Mouse (Mus musculus) lung, postnatal 4 days (tissue): ENCODE measurements at regions not wholly inside any gene's neighbourhood (a gene's known extent, or its start where the extent isn't known, plus 50 kb on each side); places are given as distances from the start of the nearest gene placed in this dataset.

Experiments
- DNase-seq, 2 experiments: peaks; one replicate each; pipeline ENCODE4 v3.0.0; 2021

DNA sequence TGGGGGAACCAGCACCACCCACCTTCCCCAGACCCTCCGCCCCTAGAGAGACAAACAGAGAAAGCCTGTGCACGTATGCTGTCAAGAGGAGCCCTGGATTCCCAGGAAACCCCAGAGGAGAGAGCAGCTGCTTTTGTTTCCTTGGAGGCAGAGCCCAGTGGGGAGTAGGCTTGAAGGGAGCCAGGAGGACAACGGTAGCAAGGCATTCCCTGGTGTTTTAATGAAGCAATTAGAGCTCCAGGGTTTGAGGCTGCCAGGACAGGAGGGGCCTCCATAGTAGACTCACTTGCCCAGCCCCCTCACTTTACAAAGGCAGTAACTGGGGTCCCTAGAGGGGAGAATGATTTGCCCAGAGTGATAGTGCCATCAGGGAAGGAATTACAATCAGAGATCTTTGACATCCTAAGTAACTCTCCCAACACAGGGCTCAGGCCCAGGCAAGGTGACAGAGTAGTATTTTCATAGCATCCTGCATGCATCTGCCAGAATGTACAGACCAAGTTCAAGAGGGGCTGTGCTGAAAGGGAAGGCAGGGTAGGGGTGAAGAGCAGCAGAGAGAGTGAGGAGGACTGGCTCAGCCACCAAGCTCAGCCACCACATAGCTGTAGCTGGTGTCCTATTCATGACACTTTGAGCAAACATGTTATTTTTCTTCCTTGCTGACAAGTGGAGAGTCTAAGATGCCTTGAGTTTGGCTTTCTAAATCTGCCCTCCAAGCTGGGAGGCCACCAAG, 389.0 kb downstream of the Nedd1 start:
- DNase-seq: no peak

DNA sequence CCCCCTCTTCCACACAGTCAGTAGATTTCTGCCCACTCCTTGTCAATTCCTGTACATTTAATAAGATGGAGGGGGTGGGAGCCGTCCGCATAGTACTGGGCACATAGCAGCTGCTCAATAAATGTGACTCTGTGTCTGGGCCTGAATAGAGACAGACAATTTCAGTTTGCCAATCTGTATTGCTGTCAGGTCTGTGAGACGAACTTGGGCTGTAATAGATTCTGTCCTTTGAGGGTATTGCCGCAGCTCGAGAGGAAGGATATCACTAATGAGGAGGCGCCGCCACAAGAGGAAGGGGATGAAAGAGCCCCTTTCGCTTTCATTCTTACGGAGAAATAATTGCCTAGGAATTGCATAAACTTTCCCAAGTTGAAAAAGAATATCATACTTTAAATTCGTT, 392.1 kb downstream of the Nedd1 start:
- DNase-seq: no peak

DNA sequence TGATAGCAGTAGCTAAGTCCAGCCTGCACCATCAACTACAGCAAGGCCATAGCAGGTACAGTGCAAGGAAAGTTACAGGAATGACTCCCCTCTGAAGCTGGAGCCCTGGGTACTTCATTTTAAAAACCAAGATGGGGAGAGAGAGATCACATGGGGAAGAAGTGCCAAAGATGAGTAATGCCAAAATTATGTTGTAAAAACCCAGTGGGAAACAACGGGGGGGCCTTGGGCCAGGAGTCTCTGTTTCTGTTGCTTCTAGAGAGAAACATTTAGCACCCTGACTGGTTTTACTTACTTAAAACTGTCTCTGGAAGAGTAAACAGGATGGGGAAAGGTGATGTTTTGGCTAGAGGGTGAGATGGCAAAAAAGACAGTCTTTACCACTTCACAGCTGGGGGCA, 392.6 kb downstream of the Nedd1 start:
- DNase-seq: no peak

DNA sequence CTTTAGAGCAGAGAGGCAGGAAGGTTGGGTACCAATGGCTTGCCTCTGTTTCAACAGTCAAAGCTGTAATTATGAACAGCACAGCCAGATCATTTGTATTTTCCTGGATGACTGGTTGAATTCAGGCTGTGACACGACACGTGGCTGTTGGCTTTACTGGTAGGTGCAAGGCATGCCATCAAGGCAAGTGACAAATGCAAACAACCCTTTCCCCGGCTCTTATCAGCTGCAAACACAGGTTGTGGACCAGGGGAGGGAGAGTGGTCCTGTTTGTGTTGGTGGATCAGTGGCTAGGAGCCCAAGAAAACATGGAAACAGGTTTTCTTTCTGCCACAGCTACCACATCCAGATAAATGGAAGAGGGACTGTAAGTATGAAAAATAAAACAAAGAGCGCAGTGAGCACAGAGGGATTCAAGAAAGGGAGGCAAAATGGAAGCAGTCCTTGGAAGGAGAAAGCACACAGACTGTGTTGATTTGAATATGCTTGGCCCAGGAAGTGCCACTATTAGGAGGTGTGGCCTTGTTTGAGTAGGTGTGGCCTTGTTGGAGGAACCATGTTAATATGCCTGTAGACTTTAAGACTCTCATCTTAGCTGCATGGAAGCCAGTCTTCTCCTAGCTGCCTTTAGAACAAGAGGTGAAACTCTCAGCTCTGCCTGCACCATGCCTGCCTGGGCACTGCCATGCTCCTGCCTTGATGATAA, 396.8 kb downstream of the Nedd1 start:
- DNase-seq: no peak

DNA sequence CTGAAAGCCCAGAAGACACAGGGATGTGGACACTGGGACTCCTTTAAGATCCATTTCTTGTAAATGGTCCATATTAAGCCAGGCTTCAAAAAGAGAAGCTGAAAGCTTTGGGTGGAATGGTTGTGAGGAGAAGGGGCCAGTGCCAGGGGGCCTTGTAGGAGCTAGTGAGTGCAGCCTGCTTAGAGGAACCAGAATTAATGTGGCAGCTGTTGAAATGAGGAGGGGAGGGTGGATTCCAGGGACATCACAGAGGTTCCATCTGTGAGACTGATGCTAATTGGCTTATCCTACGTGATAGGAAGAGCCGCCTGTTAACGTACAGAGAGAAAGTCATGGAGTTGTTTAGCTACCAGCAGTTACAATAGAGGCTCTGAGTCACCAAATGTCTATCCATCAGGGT, 407.6 kb downstream of the Nedd1 start:
- DNase-seq: no peak

DNA sequence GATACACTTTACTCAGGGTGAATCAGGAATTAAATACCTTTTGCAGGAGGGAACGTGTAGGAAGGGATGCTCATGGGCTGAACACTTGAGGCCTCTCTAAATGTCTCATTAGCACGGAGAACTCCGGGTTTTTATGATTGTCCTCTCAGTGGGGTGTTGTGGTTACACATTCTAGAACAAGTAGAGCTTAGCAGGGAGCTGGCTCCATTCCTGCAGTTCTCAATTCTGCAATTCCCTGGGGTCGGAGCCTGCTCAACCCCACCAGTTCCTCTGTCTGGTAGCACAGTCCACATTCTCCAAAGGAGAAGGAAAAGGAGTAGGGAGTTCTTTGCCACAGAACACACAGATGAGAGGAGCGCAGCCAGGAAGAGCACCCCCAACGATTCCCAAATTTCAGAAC, 409.9 kb downstream of the Nedd1 start:
- no peak for DNase-seq

DNA sequence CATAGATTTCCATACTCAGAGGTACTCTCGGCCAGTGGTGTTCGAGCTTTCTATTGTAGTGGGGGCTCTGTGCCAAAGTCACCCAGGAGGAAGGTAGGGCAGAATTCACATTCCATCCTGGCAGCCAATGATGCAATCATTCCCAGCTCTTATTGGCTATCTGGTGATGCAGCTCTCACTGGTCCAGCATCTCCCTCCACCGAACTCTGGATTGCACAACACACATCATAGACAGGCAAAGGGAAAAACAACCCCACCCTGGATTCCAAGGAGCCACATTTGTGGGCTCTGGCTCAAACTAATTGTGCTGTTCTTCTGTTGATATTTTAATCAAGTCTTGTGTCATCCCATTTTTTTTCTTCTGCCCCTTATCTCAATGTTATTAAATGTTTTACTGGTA, 413.6 kb downstream of the Nedd1 start:
- DNase-seq: no peak

DNA sequence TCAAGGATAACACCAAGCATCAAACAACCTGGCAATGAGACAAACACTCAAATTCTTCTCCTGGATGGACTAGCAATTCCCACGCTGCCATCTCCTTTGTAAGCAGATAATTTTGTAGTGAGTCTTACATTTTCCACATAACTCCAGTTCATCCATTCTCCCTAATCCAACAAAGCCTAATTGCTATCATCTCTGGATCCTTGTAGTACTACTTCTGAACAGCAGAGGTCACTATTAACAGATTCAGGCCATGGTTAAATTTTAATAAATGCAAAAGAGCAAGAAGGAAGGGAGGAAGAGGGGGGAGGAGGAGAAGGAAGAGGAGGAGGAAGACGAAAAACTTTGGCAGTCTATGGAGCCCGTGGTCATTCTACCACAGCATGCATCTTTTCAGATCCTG, 414.4 kb downstream of the Nedd1 start:
- no peak for DNase-seq

DNA sequence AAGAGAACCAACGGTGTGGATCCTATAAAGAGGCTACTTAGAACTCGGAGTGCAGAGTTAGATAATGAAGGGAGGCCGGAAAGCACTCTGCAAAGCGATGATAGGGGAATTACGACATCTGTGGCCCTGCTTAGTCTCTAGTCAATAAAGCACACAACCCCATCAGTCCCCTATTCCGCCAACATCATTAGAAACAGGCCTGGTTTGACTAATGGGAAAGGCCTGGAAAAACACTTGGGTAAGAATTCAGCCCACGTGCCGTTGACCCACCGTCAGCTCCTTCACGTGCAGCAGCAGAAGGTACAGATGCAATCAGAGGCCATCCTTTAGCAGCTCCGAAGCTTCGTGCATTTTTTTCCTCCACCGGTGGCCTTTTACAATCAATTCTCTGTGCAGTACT, 423.5 kb downstream of the Nedd1 start:
- no peak for DNase-seq

DNA sequence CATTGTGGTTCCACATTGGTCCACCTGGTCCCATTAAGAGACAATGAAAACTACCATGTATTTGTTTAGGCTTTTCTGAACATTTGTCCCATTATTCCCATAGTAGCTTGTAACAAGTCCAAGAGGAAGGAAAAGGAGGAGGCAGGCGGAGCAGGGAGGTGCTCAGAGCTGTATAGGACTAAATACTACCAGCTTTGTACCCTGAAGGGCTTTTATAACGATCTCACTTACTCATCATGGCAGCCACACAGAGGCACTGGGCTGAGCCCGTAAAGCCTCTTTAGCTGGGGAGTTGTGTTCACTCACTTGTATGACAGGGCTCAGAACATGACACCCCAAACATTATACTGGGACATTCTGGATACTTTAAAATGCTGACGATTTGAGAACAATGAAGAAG, 425.4 kb downstream of the Nedd1 start:
- no peak for DNase-seq

DNA sequence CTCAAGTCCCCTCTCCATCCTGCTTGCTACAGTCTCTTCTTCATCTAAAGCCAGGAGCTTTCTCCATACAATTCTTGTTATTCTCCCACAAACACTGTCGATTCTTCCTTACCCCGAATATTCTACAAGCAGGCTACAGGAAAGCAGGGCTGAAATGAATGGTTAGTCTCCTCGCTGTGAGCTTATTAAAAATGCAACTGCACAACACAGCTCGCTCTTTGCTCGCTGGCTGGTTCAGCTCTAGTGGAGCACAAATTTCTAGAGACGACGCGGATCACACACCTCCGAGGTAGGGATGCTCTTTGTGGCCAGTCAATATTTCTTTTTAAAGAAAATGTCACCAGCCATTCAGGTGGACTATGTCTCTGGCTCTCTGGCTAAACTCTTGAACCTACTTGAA, 425.9 kb downstream of the Nedd1 start:
- DNase-seq: no peak

DNA sequence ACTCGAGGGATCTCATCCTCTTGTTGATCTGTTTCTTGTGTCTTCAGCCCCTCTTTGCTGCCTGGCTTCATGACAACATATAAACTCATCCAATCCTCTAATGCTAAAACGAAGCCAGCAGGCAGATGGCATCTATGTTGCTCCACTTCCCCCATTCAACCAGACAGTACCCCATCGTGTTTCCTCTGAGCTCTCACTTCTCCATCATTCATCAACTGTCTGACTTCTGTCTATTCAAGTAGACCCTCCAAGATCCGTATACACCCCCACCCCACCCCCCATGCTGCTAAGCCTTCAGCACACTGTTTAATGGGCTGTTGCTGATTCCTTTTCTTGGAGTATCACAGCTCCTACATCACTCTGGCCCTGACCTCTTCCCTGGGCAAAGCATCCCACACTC, 429.0 kb downstream of the Nedd1 start:
- DNase-seq: no peak

DNA sequence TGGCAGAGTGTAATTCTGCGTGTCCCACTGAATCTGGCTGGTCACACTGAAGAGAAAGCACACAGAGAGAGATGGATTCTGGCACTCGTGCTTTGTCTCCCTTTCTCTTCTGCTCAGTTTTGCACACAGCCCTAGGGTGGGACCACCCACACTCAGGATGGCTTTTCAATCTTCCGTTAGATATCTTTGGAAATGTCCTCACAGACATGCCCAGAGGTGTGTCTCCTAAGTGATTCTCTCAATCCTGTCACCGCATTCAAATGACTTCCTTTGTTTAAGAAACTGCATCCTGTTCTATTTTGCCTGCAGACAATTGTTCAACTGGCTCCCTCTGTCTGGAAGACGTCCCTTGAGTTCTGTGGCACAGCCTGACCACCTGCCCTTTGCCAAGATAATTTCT, 433.0 kb downstream of the Nedd1 start:
- DNase-seq: peak; percentile 10 to 30

DNA sequence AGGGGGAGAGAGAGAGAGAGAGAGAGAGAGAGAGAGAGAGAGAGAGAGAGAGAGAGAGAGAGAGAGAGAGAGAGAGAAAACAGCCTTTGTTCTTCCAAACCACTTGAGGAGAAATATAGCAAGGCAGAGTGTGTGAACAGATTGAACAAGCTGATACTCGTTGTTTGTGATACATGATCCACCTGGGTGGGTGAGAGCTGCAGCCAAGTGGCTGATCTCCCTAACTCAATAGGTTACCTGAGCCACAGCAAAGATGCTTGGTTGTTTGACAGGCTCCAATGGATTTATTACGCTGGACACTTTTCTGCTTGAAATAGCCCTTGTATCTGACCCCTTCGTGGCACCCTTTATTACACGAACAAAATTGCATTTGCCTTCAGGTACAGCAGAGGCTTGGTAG, 438.0 kb downstream of the Nedd1 start:
- no peak for DNase-seq

DNA sequence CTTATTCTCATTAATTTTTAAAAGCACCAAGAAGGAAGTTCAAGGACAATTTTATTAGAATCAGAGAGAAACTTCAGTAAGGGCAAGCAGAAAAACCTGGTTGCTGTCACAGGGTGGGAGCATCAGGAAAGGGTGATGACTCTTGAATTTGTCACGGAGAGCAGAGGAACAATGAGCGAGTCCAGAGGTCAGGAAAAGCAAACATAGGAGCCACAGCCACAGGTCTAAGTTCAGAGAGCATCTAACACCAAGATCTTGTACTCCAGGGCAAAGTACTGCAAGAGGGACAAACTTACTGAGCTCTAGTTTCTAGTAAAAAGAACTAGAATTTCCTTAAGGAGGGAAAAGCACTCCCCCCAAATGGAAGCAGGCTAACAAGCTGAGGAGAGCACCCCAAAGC, 444.2 kb downstream of the Nedd1 start:
- no peak for DNase-seq

DNA sequence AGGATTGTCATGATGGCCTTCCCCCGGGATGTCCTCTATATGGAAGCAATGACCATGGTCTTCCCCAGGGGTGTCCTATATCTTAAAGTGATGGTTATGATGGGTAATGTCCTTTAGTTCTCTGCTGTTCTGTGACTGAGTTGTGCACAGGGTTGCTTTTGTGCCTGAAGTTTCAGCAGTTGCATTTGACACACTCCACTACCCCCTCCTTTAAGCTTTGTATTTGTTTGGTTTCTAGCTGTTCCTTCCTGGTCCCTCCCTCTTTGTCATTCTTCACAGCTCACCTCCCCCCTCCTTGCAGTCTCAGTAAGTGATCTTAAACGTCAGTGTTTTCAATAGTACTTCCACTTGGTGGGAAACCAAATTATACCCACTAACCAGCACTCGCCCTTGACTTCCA, 464.4 kb downstream of the Nedd1 start:
- DNase-seq: no peak

DNA sequence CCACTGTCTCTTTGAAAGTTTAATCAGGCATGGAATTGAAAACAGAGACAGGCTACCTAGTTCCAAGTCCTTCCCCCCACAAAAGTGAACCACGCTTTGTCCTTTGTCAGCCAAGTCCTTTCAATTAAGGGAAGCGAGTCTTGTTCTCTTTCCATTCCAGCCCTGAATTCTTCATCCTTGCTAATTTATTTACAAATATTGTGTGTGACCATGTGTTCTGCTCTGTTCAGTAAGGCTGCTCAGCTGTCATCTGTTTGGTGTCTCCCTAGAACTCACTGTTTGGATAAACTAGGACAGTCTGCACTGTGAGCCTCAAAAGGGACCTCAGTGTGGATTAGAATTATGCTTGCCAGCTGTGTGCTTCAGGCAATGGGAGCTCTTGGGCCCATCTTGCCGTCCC, 473.6 kb downstream of the Nedd1 start:
- DNase-seq: no peak

DNA sequence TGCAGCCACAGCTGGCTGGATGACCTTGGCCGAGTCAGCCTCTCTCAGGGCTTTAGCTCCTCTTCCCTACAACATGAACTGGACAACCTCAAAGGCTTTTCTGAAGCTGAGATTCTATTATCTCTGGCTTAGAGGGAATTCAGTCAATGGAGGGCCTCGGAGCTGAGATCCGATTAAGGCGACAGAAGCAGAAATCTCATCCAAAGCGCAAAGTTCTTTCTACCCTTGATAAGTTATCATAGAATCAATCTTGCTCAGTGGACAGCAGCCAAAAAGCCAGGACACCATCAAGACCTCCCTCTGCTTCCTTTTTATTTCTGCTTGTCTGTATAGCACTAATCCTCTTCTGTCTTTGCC, 474.8 kb downstream of the Nedd1 start:
- DNase-seq: no peak

DNA sequence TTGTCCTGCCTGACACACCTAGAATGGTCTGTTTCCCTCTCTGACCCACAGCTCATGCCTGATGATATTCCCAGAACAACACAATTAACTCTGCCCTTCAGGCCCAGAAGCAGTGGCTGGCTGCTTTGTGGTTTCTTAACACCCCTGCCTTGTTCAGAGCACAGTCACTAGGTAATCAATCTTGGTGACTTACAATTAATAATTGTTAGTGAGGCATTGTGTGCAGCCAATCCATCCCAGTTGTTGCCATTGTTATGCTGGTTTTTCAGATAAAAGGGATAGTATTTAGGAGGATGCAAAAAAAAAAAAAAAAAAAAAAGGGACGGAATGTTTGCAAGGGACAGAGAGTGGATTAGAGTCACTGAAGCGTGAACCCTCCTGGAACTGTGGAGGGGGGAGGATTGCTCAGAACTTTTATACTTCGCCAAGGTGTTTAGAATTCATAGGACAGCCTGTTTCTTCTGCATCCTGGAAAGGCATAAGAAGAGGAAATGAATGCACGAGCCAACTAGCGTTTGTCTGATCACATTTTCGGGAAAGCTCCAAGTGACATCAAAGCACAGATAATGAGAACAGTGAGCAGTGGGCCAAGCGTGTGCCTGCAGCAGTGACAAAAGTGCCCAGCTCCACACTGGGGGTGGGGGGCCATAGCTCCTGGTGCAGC, 475.3 kb downstream of the Nedd1 start:
- no peak for DNase-seq

DNA sequence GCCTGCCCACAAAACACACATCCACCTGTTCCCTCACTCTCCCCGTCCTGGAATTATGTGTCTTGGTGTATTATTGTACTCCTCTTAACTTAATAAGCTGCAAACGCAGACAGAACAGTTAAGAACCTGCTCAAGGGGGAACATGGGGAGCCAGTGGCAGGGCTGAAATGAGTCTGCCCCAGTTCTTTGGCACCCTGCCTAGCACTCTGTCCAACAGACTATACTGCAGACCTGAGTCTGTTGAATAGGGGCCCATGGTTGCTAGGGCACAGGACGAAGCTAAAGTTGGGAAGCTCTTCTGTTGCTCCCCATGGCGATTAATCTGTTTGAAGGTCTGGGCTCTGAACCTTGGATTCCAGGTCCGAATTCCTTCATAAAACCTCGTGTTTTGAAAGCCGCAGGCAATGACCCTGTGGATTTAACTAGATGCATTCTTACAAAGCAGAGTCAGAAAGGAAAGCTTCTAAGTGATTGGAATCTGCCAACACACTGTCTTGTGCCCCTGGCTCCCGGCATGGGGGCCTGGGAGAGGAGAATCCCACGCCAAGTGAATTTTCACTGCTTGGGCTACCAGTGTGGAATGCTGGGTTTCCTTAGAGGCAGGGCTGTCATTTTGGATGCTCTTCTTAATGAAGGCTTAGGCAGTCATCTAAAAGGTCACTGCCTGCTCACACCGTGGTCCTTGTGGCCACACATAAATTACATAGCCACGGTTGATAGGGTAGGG, 479.3 kb downstream of the Nedd1 start:
- no peak for DNase-seq

DNA sequence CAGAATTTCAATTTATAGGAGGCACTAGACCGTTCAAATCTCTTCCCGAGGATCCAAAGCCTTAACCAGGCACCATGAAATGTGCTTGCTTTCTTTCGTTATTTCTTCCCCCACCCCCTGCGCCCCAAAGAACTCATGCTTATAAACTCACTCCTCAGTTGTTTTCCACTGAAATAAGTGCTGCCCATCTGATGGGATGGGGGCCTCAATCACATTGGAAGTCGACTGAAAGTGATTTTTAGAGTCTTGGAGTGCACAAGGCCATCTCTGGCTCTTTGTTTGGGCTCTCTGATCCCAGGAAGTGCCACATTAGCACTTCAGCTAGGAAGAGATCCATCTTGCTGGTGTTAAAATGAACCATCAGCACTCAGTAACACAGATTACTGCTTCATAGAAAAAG, 484.3 kb downstream of the Nedd1 start:
- no peak for DNase-seq

DNA sequence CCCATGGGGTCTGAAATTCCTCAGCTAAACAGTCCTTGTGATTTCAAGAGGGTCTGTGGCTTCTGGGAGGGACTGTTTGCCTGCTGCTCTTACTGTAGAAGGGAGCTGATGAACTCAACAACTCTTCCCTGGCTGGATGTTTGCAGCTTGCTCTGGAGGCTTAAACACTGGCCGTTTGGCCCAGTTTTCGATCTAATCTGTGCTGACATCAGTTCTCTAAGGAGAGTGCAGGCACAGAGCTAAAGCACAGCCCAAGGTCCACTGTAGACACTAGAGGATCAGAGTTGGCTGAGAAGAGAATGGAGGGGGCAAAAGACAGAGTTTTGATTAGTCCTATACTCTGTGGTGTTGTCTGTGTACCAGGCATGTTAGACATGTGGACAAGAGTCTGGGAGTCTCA, 490.1 kb downstream of the Nedd1 start:
- DNase-seq: no peak

DNA sequence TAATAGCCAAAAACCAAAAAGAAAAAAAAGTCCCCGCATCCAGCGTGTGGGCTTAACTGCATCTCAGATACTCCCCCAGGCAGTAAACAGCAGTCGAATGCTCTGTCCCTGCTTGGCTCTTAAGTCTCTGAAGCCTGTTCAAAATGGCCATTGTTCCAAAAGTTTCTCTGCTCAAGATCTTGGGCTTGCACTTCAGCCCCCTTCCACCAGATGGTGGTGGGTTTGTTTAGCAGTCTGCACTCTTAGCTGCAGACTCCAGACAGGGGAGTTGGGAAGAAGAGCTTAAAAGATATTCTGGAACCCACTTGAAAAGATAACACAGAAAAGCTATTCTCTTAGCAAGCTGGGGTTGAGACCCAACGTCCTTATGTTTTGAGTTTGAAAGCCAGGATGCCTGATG, 496.4 kb downstream of the Nedd1 start:
- DNase-seq: no peak

DNA sequence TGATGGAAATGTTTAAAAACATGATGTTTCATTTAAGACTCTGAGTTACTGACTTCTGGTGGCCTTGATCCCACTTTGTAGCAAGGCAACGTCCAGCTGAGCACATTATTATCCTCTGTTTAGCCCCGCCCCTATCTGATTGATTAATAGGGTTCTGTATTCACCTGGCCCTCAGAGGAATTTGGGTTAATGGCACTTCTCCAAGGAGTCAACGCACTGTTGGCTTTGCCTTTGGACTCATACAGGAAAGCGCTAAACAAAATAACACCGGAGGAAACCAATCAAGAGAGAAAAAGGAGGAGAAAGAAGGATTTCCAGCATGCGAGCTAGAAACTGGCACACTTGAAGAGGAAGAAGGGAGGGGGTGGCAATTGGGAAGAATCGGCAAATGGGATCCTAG, 497.1 kb downstream of the Nedd1 start:
- no peak for DNase-seq
